In genomic region chr1:189006267-189006666, GRCm38 (mm10) we compare ENCODE assay signal across 8 mouse cellular contexts. TPM values are rescaled to one million over a fixed set of nuclear protein-coding genes. Genes with fewer than 3 reads are reported as not detected.
A peak's percentile ranks its signal among the peaks of the same experiment; 100 is the strongest.
DNase-seq lines count a peak whose midpoint lies in the region; ATAC-seq and TF ChIP-seq lines count a peak whose summit lies in the region.

No protein-coding gene starts in this region.

- H3K4me2 ChIP-seq in kidney, embryonic 15.5 days: peak overlapping the region; percentile 92
- H3K4me2 ChIP-seq in embryonic facial prominence, embryonic 12.5 days (replicated peaks): peak overlapping the region; percentile 97
- H3K4me2 ChIP-seq in intestine, embryonic 15.5 days (replicated peaks): peak overlapping the region; percentile 86
- peak overlapping the region; percentile 93 for H3K4me2 ChIP-seq in midbrain, postnatal 0 days (ENCODE audit: low read depth, low read length, poor library complexity, severe bottlenecking)

- peaks cover 12% of the 10 kb centered on the region; the same call in 1 of the 2 replicates for H3K36me3 ChIP-seq in kidney, embryonic 15.5 days
- no peaks in the 10 kb centered on the region for H3K36me3 ChIP-seq in embryonic facial prominence, embryonic 12.5 days
- H3K36me3 ChIP-seq in intestine, embryonic 15.5 days: no peaks in the 10 kb centered on the region
- H3K36me3 ChIP-seq in midbrain, postnatal 0 days (ENCODE audit: insufficient read depth, low read length): no peaks in the 10 kb centered on the region

- H3K27ac ChIP-seq in kidney, embryonic 15.5 days: no peak overlapping the region
- H3K27ac ChIP-seq in embryonic facial prominence, embryonic 12.5 days: no peak overlapping the region
- no peak overlapping the region for H3K27ac ChIP-seq in intestine, embryonic 15.5 days
- H3K27ac ChIP-seq in midbrain, postnatal 0 days (ENCODE audit: low read depth, low read length): no peak overlapping the region

- TF ChIP-seq CTCF in midbrain, postnatal 0 days (IDR thresholded peaks at IDR 0.05): no peak

- no peak for DNase-seq in kidney, adult 9 months
- no peak for DNase-seq in midbrain, postnatal 0 days (ENCODE audit: low spot score)
- DNase-seq in urinary bladder, postnatal 25 days (ENCODE audit: low spot score): no peak
- DNase-seq in right cerebral cortex, postnatal 25 days: no peak
- no peak for DNase-seq in kidney, adult 8-10 months

- H3K9ac ChIP-seq in kidney, embryonic 15.5 days: no peak overlapping the region
- H3K9ac ChIP-seq in embryonic facial prominence, embryonic 12.5 days: no peak overlapping the region
- H3K9ac ChIP-seq in intestine, embryonic 15.5 days: no peak overlapping the region
- H3K9ac ChIP-seq in midbrain, postnatal 0 days (replicated peaks; ENCODE audit: low read length, poor library complexity, severe bottlenecking): no peak overlapping the region

- WGBS in kidney, embryonic 15.5 days: 52% methylated on average over 5 of the region's 5 CpGs
- 71% methylated on average over 5 of the region's 5 CpGs for WGBS in embryonic facial prominence, embryonic 12.5 days
- WGBS in intestine, embryonic 15.5 days: 46% methylated on average over 5 of the region's 5 CpGs
- 72% methylated on average over 5 of the region's 5 CpGs for WGBS in midbrain, postnatal 0 days

- no peaks in the 10 kb centered on the region for H3K9me3 ChIP-seq in kidney, embryonic 15.5 days (replicated peaks)
- no peaks in the 10 kb centered on the region for H3K9me3 ChIP-seq in embryonic facial prominence, embryonic 12.5 days
- no peaks in the 10 kb centered on the region for H3K9me3 ChIP-seq in intestine, embryonic 15.5 days
- H3K9me3 ChIP-seq in midbrain, postnatal 0 days (ENCODE audit: low read length): no peaks in the 10 kb centered on the region

- H3K4me1 ChIP-seq in kidney, embryonic 15.5 days: peaks cover 21% of the 10 kb centered on the region
- peaks cover 17% of the 10 kb centered on the region for H3K4me1 ChIP-seq in embryonic facial prominence, embryonic 12.5 days
- peaks cover 16% of the 10 kb centered on the region; the same call in 1 of the 2 replicates for H3K4me1 ChIP-seq in intestine, embryonic 15.5 days (replicated peaks)
- H3K4me1 ChIP-seq in midbrain, postnatal 0 days (ENCODE audit: insufficient read depth, low read length): peaks cover 9% of the 10 kb centered on the region

- peak overlapping the region; percentile 81 for H3K4me3 ChIP-seq in kidney, embryonic 15.5 days (replicated peaks)
- peak overlapping the region; percentile 100; the same call in 1 of the 2 replicates for H3K4me3 ChIP-seq in embryonic facial prominence, embryonic 12.5 days
- peak overlapping the region; percentile 95; the same call in 1 of the 2 replicates for H3K4me3 ChIP-seq in intestine, embryonic 15.5 days (replicated peaks)
- H3K4me3 ChIP-seq in midbrain, postnatal 0 days (ENCODE audit: low read depth, low read length): peak overlapping the region; percentile 94; the same call in 1 of the 2 replicates

- no peak for ATAC-seq in kidney, embryonic 15.5 days (replicated peaks; ENCODE audit: low FRiP score)
- ATAC-seq in embryonic facial prominence, embryonic 12.5 days (ENCODE audit: insufficient number of reproducible peaks, insufficient read depth, low FRiP score, low TSS enrichment): no peak
- peak; percentile 68 for ATAC-seq in intestine, embryonic 15.5 days
- no peak for ATAC-seq in midbrain, postnatal 0 days (ENCODE audit: low FRiP score)

- no peaks in the 10 kb centered on the region for H3K27me3 ChIP-seq in kidney, embryonic 15.5 days
- no peaks in the 10 kb centered on the region for H3K27me3 ChIP-seq in embryonic facial prominence, embryonic 12.5 days
- H3K27me3 ChIP-seq in intestine, embryonic 15.5 days (replicated peaks): no peaks in the 10 kb centered on the region
- no peaks in the 10 kb centered on the region for H3K27me3 ChIP-seq in midbrain, postnatal 0 days (ENCODE audit: insufficient read depth, low read length)

RNA-seq across cellular contexts. Expression of gene Kctd3, which starts 1.4 kb away (rescaled TPM):
- 28.5 and 29.0 TPM in 2 replicates for polyA plus RNA-seq in kidney, embryonic 15.5 days (2015; fragmentation: Nextera tagmentation; extraction: Ambion mirVana)
- polyA plus RNA-seq in embryonic facial prominence, embryonic 12.5 days (2016; fragmentation: Nextera tagmentation; extraction: Ambion mirVana): 42.3 and 42.4 TPM in 2 replicates
- 25.7 and 25.9 TPM in 2 replicates for polyA plus RNA-seq in intestine, embryonic 15.5 days (2015; fragmentation: Nextera tagmentation; extraction: Ambion mirVana)
- 86.8 and 90.4 TPM in 2 replicates for total RNA-seq in midbrain, postnatal 0 days (2014; rRNA removed)
- 47.4 and 47.7 TPM in 2 replicates for polyA plus RNA-seq in midbrain, postnatal 0 days (2015; fragmentation: Nextera tagmentation; extraction: Ambion mirVana)
